9 mouse cellular contexts compared by ENCODE assay signal in genomic region chr2:15260486-15261165, GRCm38 (mm10).
DNase-seq lines count a peak whose midpoint lies in the region; ATAC-seq and TF ChIP-seq lines count a peak whose summit lies in the region.
"Had no signal": no experiment of that assay in that cellular context is flagged by ENCODE, and none has a peak within 500 bp of the region (broad histone marks: within the 10 kb centered on the region; RNA-seq: fewer than 3 reads in every experiment).

No protein-coding gene starts in this region.

- 36% methylated on average over 4 of the region's 4 CpGs for WGBS in hindbrain, postnatal 0 days
- 24% methylated on average over 4 of the region's 4 CpGs for WGBS in hindbrain, embryonic 16.5 days
- WGBS in heart, embryonic 12.5 days: 29% methylated on average over 4 of the region's 4 CpGs

- TF ChIP-seq CTCF in hindbrain, postnatal 0 days (IDR thresholded peaks at IDR 0.05; ENCODE audit: low read depth): peak; percentile 67

- no peaks in the 10 kb centered on the region for H3K9me3 ChIP-seq in hindbrain, postnatal 0 days (ENCODE audit: low read length)
- H3K9me3 ChIP-seq in hindbrain, embryonic 16.5 days (ENCODE audit: control insufficient read depth, low read length): no peaks in the 10 kb centered on the region
- no peaks in the 10 kb centered on the region for H3K9me3 ChIP-seq in heart, embryonic 12.5 days (replicated peaks)
- H3K9me3 ChIP-seq: midbrain, embryonic 13.5 days had no signal

- H3K27me3 ChIP-seq in hindbrain, postnatal 0 days (ENCODE audit: insufficient read depth, low read length): no peaks in the 10 kb centered on the region
- no peaks in the 10 kb centered on the region for H3K27me3 ChIP-seq in hindbrain, embryonic 16.5 days (replicated peaks; ENCODE audit: control insufficient read depth, insufficient read depth, low read length)
- H3K27me3 ChIP-seq in heart, embryonic 12.5 days (replicated peaks): no peaks in the 10 kb centered on the region
- H3K27me3 ChIP-seq: midbrain, embryonic 13.5 days had no signal

- no peaks in the 10 kb centered on the region for H3K36me3 ChIP-seq in hindbrain, postnatal 0 days (ENCODE audit: insufficient read depth, low read length)
- no peaks in the 10 kb centered on the region for H3K36me3 ChIP-seq in hindbrain, embryonic 16.5 days (ENCODE audit: control insufficient read depth, insufficient read depth, low read length)
- H3K36me3 ChIP-seq in heart, embryonic 12.5 days: no peaks in the 10 kb centered on the region
- H3K36me3 ChIP-seq: midbrain, embryonic 13.5 days had no signal

- no peak overlapping the region for H3K27ac ChIP-seq in hindbrain, postnatal 0 days
- H3K27ac ChIP-seq in hindbrain, embryonic 16.5 days (ENCODE audit: low read depth, low read length): no peak overlapping the region
- H3K27ac ChIP-seq in heart, embryonic 12.5 days (ENCODE audit: poor library complexity, severe bottlenecking): no peak overlapping the region
- H3K27ac ChIP-seq: midbrain, embryonic 13.5 days had no signal

- ATAC-seq in hindbrain, postnatal 0 days: no peak
- no peak for ATAC-seq in hindbrain, embryonic 16.5 days
- no peak for ATAC-seq in heart, embryonic 12.5 days (ENCODE audit: insufficient number of reproducible peaks, low FRiP score)
- ATAC-seq: midbrain, embryonic 13.5 days had no signal

- H3K9ac ChIP-seq in hindbrain, postnatal 0 days (replicated peaks; ENCODE audit: low read length): no peak overlapping the region
- no peak overlapping the region for H3K9ac ChIP-seq in hindbrain, embryonic 16.5 days (ENCODE audit: low read depth, low read length)
- no peak overlapping the region for H3K9ac ChIP-seq in heart, embryonic 12.5 days
- H3K9ac ChIP-seq: midbrain, embryonic 13.5 days had no signal

- peak; percentile 22 for DNase-seq in hindbrain, postnatal 0 days (ENCODE audit: low spot score)
- DNase-seq in lung, postnatal 25 days (ENCODE audit: low spot score): peak; percentile 1
- no peak for DNase-seq in lung, adult 18-20 months
- DNase-seq in brain, adult 2 months (ENCODE audit: low read depth, low spot score): peak; percentile 55
- peak; percentile 45 for DNase-seq in retina, postnatal 1 day
- DNase-seq: right cerebral cortex, postnatal 14 days had no signal

- H3K4me2 ChIP-seq in hindbrain, postnatal 0 days (ENCODE audit: low read depth, low read length): no peak overlapping the region
- no peak overlapping the region for H3K4me2 ChIP-seq in hindbrain, embryonic 16.5 days (ENCODE audit: low read length)
- no peak overlapping the region for H3K4me2 ChIP-seq in heart, embryonic 12.5 days
- H3K4me2 ChIP-seq: midbrain, embryonic 13.5 days had no signal

- H3K4me3 ChIP-seq in hindbrain, postnatal 0 days (ENCODE audit: low read length): no peak overlapping the region
- H3K4me3 ChIP-seq in hindbrain, embryonic 16.5 days (ENCODE audit: low read length): no peak overlapping the region
- H3K4me3 ChIP-seq in heart, embryonic 12.5 days: no peak overlapping the region
- H3K4me3 ChIP-seq: midbrain, embryonic 13.5 days had no signal

- H3K4me1 ChIP-seq in hindbrain, postnatal 0 days (ENCODE audit: insufficient read depth, low read length): no peaks in the 10 kb centered on the region
- no peaks in the 10 kb centered on the region for H3K4me1 ChIP-seq in hindbrain, embryonic 16.5 days (ENCODE audit: control insufficient read depth, insufficient read depth, low read depth, low read length)
- no peaks in the 10 kb centered on the region for H3K4me1 ChIP-seq in heart, embryonic 12.5 days (replicated peaks)
- H3K4me1 ChIP-seq: midbrain, embryonic 13.5 days had no signal

Comparison
In these comparisons a context has a peak if more than half of its experiments do, and no peak if none do; other contexts are left out.
1. DNase-seq: peak in hindbrain, postnatal 0 days (single experiment), lung, postnatal 25 days (single experiment), brain, adult 2 months (single experiment) and retina, postnatal 1 day (single experiment); none in lung, adult 18-20 months (0 of 2).